Mouse (Mus musculus) cerebellum, adult 2 months (tissue): ENCODE results near the gene 4930562C15Rik.

Source experiments
- CTCF ChIP-seq: fragments of 200-500 bp; IDR thresholded peaks from 2 replicates; pipeline ENCODE4 v1.5.1; 2011; ENCODE audit warnings: low read depth, mild to moderate bottlenecking, control low read depth, low read length, moderate library complexity, borderline replicate concordance; ENCODE audit not compliant: insufficient read depth
- POLR2A ChIP-seq: fragments of 200-500 bp; IDR thresholded peaks from 2 replicates; pipeline ENCODE4 v1.6.1; 2011; ENCODE audit warnings: low read length, control low read depth, borderline replicate concordance; ENCODE audit not compliant: insufficient read depth

GRCm38 (mm10) chr16:4847041-4847440 is 11.8 kb downstream of the 4930562C15Rik start:
- TF ChIP-seq CTCF = no peak
- TF ChIP-seq POLR2A = no peak
